Mouse (Mus musculus) gastrocnemius, postnatal 25 days (tissue): ENCODE results near the gene Vac14. TPM values are rescaled to one million over a fixed set of nuclear protein-coding genes. Genes with fewer than 3 reads are reported as not detected.

ENCODE experiments used
- DNase-seq: peaks from one replicate; pipeline ENCODE4 v3.0.0; 2022
- total RNA-seq, 2 experiments: library from RNA; stranded (reverse); gene quantifications; 1 replicate in 1 of 2; 2 replicates in 1 of 2; pipeline ENCODE4 v1.2.3; 2021

Gene Vac14
- total RNA-seq, 2 experiments from 2014 or later = 15.4 to 16.2 TPM

GRCm38 (mm10) chr8:110718209-110718968, 100.0 kb downstream of the Vac14 start:
- peak; percentile 63 for DNase-seq

- DNase-seq = peak; percentile 78
These were observed 100.7 kb downstream of the Vac14 start for GRCm38 (mm10) chr8:110718969-110719670.

GRCm38 (mm10) chr8:110719898-110720653, 101.7 kb downstream of the Vac14 start:
- no peak for DNase-seq

- DNase-seq = peak; percentile 87
These were observed 102.6 kb downstream of the Vac14 start, which contains the start of gene Mtss1l for GRCm38 (mm10) chr8:110720685-110721598. Mtss1l (plus strand) TSS chr8:110721476.

- no peak for DNase-seq
These were observed 103.4 kb downstream of the Vac14 start for GRCm38 (mm10) chr8:110721606-110722413.

GRCm38 (mm10) chr8:110722414-110723011, 104.1 kb downstream of the Vac14 start:
- DNase-seq = no peak

- DNase-seq = no peak
These were observed 106.1 kb downstream of the Vac14 start for GRCm38 (mm10) chr8:110724493-110724892.

- no peak for DNase-seq
These were observed 106.9 kb downstream of the Vac14 start for GRCm38 (mm10) chr8:110725084-110725838.

- peak; percentile 51 for DNase-seq
These were observed 108.5 kb downstream of the Vac14 start for GRCm38 (mm10) chr8:110726893-110727292.

GRCm38 (mm10) chr8:110731346-110731859, 113.0 kb downstream of the Vac14 start:
- no peak for DNase-seq

GRCm38 (mm10) chr8:110733036-110733435, 114.7 kb downstream of the Vac14 start:
- no peak for DNase-seq

- DNase-seq = no peak
These were observed 120.3 kb downstream of the Vac14 start for GRCm38 (mm10) chr8:110738591-110739195.

GRCm38 (mm10) chr8:110740629-110741175, 122.3 kb downstream of the Vac14 start:
- no peak for DNase-seq

- no peak for DNase-seq
These were observed 123.5 kb downstream of the Vac14 start for GRCm38 (mm10) chr8:110741816-110742451.

- DNase-seq = no peak
These were observed 124.0 kb downstream of the Vac14 start for GRCm38 (mm10) chr8:110742452-110742818.

- no peak for DNase-seq
These were observed 126.8 kb downstream of the Vac14 start for GRCm38 (mm10) chr8:110745162-110745561.

- DNase-seq = no peak
These were observed 128.3 kb downstream of the Vac14 start for GRCm38 (mm10) chr8:110746661-110747060.
